ENCODE assay signal across 22 mouse cellular contexts in the genomic region with DNA sequence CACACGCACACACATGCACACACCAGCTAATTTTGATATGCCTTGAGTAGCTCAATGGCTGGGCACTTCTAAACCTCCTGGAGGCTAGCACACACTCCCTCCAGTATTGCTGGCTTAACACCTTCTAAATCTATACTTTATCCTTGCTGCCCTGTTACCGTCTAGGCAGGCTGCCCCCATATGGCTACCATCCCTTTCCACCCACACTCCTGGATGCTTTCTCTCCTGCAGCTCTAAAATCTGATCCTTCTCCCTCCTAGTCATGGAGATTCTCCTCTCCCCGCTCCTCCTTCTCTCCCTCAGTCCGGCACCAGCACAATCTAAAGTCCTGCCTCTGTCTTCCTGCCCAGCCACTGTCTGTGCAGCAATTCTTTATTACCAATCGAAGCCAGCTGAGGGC.
"Had no signal": no experiment of that assay in that cellular context is flagged by ENCODE, and none has a peak within 500 bp of the region (broad histone marks: within the 10 kb centered on the region; RNA-seq: fewer than 3 reads in every experiment).

No protein-coding gene starts in this region.

- H3K4me1 ChIP-seq: limb, embryonic 10.5 days; limb, embryonic 13.5 days; liver, embryonic 12.5 days; liver, embryonic 15.5 days; lung, embryonic 15.5 days; megakaryocyte, embryonic 14.5 days; midbrain, embryonic 10.5 days; midbrain, embryonic 13.5 days had no signal

- DNase-seq: kidney, adult 18-20 months; kidney, postnatal 14 days; kidney, postnatal 4 days; liver; lung, adult 18-20 months; lung, postnatal 10 days; lung, postnatal 36 days; retina, postnatal 1 day; right cerebral cortex, postnatal 14 days; thymus, adult 2 months; thymus, postnatal 14 days; thymus, postnatal 4 days had no signal

- H3K4me3 ChIP-seq: limb, embryonic 10.5 days; limb, embryonic 13.5 days; liver, embryonic 12.5 days; liver, embryonic 15.5 days; lung, embryonic 15.5 days; megakaryocyte, embryonic 14.5 days; midbrain, embryonic 10.5 days; midbrain, embryonic 13.5 days; myocyte; neural tube, embryonic 13.5 days had no signal

- H3K27ac ChIP-seq: limb, embryonic 10.5 days; limb, embryonic 13.5 days; liver, embryonic 12.5 days; liver, embryonic 15.5 days; lung, embryonic 15.5 days; midbrain, embryonic 10.5 days; midbrain, embryonic 13.5 days; neural tube, embryonic 13.5 days had no signal

- H3K27me3 ChIP-seq: limb, embryonic 13.5 days; liver, embryonic 12.5 days; liver, embryonic 15.5 days; lung, embryonic 15.5 days; megakaryocyte, embryonic 14.5 days; midbrain, embryonic 13.5 days; neural tube, embryonic 13.5 days had no signal
